Mouse (Mus musculus) lung, embryonic 14.5 days (tissue): ENCODE measurements around the gene Ffar1. TPM values are rescaled to one million over a fixed set of nuclear protein-coding genes. Genes with fewer than 3 reads are reported as not detected.
"Not testable (repeated sequence)": the region's sequence is repeated elsewhere in the genome, so short reads cannot be mapped to it uniquely, and the experiment has no call there.

Experiments used
- ATAC-seq: fragments of 200-750 bp; cut with Nextera tagmentation; 2 replicates; pipeline ENCODE4 v1.8.0; 2017; ENCODE audit warnings: mild to moderate bottlenecking, moderate TSS enrichment, moderate library complexity; ENCODE audit not compliant: insufficient read depth
- DNase-seq: peaks from one replicate; pipeline ENCODE4 v3.0.0-alpha.2; 2015
- H3K27ac ChIP-seq: fragments of 300-500 bp; sonication (generic); 2 replicates; pipeline ENCODE4 v1.5.1; 2014; ENCODE audit warnings: low read depth, mild to moderate bottlenecking, moderate library complexity
- H3K27me3 ChIP-seq: fragments of 300-500 bp; sonication (generic); 2 replicates; pipeline ENCODE4 v1.6.1; 2014; ENCODE audit warnings: low read length, control low read depth; ENCODE audit not compliant: insufficient read depth
- H3K36me3 ChIP-seq: fragments of 300-500 bp; sonication (generic); 2 replicates; pipeline ENCODE4 v1.6.1; 2014; ENCODE audit warnings: control low read depth; ENCODE audit not compliant: insufficient read depth
- H3K4me1 ChIP-seq: fragments of 300-500 bp; sonication (generic); 2 replicates; pipeline ENCODE4 v1.6.1; 2014; ENCODE audit warnings: antibody characterized with exemption, control low read depth; ENCODE audit not compliant: insufficient read depth
- H3K4me2 ChIP-seq: fragments of 300-500 bp; sonication (generic); 2 replicates; pipeline ENCODE4 v1.6.1; 2014; ENCODE audit warnings: mild to moderate bottlenecking
- H3K4me3 ChIP-seq: fragments of 300-500 bp; sonication (generic); 2 replicates; pipeline ENCODE4 v1.5.1; 2014; ENCODE audit warnings: low read depth, low read length
- H3K9ac ChIP-seq: fragments of 300-500 bp; sonication (generic); 2 replicates; pipeline ENCODE4 v1.6.1; 2014
- H3K9me3 ChIP-seq: fragments of 300-500 bp; sonication (generic); 2 replicates; pipeline ENCODE4 v1.6.1; 2016; ENCODE audit warnings: low read depth, low read length, control low read depth
- CTCF ChIP-seq: IDR thresholded peaks from 2 replicates; pipeline ENCODE4 v1.5.1; 2016; ENCODE audit warnings: antibody characterized with exemption, low read depth
- WGBS: fragments of 180-500 bp; shearing (Covaris S2); extraction: QIAGEN DNeasy Blood & Tissue Kit; methylation state at CpG from one replicate; pipeline ENCODE4 v1.1.7; 2014; 5-methylcytosine and 5-hydroxymethylcytosine counted together
- polyA plus RNA-seq: library from polyadenylated mRNA; unstranded; fragments of >200 nt; fragmentation: Nextera tagmentation; extraction: Ambion mirVana; gene quantifications from 2 replicates; pipeline ENCODE4 v1.2.1, GENCODE M21; 2014

Gene Ffar1
- polyA plus RNA-seq, 1 experiment from 2014 or later: not detected

GRCm38 (mm10) chr7:30841379-30841778, 20.0 kb downstream of the Ffar1 start:
- Histone ChIP-seq H3K9me3 (no peaks in the 10 kb centered on the region), H3K27ac (no peak overlapping the region), H3K4me3 (no peak overlapping the region), H3K4me2 (no peak overlapping the region), H3K27me3 (no peaks in the 10 kb centered on the region), H3K9ac (no peak overlapping the region), H3K4me1 (no peaks in the 10 kb centered on the region), H3K36me3 (no peaks in the 10 kb centered on the region)
- no peak for ATAC-seq
- 67% methylated on average over 4 of the region's 4 CpGs for WGBS
- no peak for DNase-seq
- no peak for TF ChIP-seq CTCF

DNA sequence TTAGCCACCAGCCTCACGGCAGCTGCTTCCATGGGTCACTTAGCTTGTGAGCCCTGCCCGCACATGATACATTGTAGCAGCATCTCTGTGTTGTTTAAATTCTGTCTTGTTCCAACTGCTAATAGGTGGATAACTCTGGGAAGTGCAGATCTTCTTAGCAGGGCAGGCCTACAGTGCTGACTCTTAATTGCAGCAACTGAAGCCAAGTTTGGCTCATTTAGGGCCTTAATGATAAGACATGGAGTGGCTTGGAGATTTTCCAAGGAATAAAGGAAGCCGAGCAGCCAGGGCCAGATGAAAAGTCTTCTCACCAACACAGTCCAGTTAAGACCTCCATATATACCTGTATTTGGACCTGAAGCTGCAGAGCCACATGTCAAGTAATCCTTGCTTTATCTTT, 21.1 kb downstream of the Ffar1 start:
- H3K27me3 ChIP-seq: no peaks in the 10 kb centered on the region
- H3K4me3 ChIP-seq: no peak overlapping the region
- H3K27ac ChIP-seq: no peak overlapping the region
- no peak for ATAC-seq
- H3K4me2 ChIP-seq: no peak overlapping the region
- H3K9me3 ChIP-seq: no peaks in the 10 kb centered on the region
- no peaks in the 10 kb centered on the region for H3K36me3 ChIP-seq
- no peak for TF ChIP-seq CTCF
- no peaks in the 10 kb centered on the region for H3K4me1 ChIP-seq
- 55% methylated on average over 3 of the region's 3 CpGs for WGBS
- DNase-seq: peak; percentile 59
- no peak overlapping the region for H3K9ac ChIP-seq

- no peaks in the 10 kb centered on the region for H3K27me3 ChIP-seq
- H3K4me2 ChIP-seq: no peak overlapping the region
- H3K27ac ChIP-seq: no peak overlapping the region
- H3K9ac ChIP-seq: no peak overlapping the region
- H3K4me3 ChIP-seq: no peak overlapping the region
- no peaks in the 10 kb centered on the region for H3K36me3 ChIP-seq
- ATAC-seq (no peak), DNase-seq (no peak)
- TF ChIP-seq CTCF: no peak
- H3K4me1 ChIP-seq: no peaks in the 10 kb centered on the region
- H3K9me3 ChIP-seq: no peaks in the 10 kb centered on the region
Measured at GRCm38 (mm10) chr7:30837277-30837676, 24.1 kb downstream of the Ffar1 start.

DNA sequence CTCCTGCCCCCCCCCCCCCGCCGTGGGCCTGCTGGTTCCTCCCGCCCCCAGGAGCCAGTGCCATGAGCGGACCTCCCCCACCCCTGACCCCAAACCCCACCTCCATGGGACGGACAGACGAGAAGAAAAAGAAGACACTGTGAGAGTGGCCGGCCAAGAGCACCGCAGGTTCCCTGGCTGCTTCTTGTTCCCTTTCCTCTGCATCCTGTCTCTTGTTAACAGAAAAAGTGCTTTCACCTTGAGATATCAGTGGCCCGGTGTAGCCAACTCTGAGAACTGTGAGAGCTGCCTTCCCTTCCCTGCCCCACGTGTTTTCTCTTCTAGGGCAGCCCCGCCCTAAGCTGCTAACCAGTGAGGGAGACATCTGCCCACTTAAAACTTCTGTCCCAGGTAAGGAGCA, 28.7 kb downstream of the Ffar1 start:
- WGBS: 33% methylated on average over 8 of the region's 11 CpGs
- not testable (repeated sequence) for DNase-seq

GRCm38 (mm10) chr7:30832261-30832660, 29.1 kb downstream of the Ffar1 start:
- Histone ChIP-seq H3K36me3 (no peaks in the 10 kb centered on the region), H3K9me3 (no peaks in the 10 kb centered on the region), H3K27ac (no peak overlapping the region), H3K27me3 (no peaks in the 10 kb centered on the region), H3K4me3 (no peak overlapping the region), H3K4me2 (no peak overlapping the region), H3K4me1 (no peaks in the 10 kb centered on the region), H3K9ac (no peak overlapping the region)
- DNase-seq: no peak
- WGBS: 65% methylated on average over 16 of the region's 17 CpGs
- no peak for ATAC-seq
- TF ChIP-seq CTCF: no peak

More for the DNA sequence above, 28.7 kb downstream of the Ffar1 start:
- not testable (repeated sequence) for H3K4me2 ChIP-seq, ATAC-seq, H3K9me3 ChIP-seq, H3K27ac ChIP-seq, H3K4me3 ChIP-seq, H3K9ac ChIP-seq, H3K27me3 ChIP-seq, H3K36me3 ChIP-seq, H3K4me1 ChIP-seq

DNA sequence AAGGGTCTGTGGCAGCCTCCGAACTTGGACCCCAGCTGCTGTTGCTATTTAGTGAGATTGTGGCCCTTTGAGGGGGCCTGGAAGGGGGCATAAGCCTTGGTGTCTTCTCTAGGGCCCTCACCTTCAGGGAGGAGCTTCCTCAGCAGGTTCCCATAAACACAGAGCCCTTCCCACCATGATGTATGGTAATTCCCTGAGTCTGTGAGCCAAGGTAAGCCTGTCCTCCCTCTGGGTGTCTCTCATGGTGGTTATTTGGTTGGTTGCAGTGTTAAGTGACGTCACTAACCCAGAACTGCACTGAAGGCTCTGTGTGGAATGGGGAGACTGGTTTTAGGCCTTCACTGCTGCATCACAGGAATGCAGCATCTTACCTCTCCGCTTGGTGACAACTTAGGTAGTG, 31.9 kb downstream of the Ffar1 start:
- no peak for TF ChIP-seq CTCF
- whole genome bisulfite sequencing: 64% methylated on average over 3 of the region's 3 CpGs
- DNase-seq: no peak

GRCm38 (mm10) chr7:30828871-30829270, 32.5 kb downstream of the Ffar1 start:
- DNase-seq: not testable (repeated sequence)

More for the DNA sequence above, 31.9 kb downstream of the Ffar1 start:
- Histone ChIP-seq H3K4me3 (no peak overlapping the region), H3K9ac (no peak overlapping the region), H3K27ac (no peak overlapping the region), H3K36me3 (no peaks in the 10 kb centered on the region), H3K9me3 (no peaks in the 10 kb centered on the region), H3K4me2 (no peak overlapping the region), H3K27me3 (no peaks in the 10 kb centered on the region), H3K4me1 (no peaks in the 10 kb centered on the region)
- no peak for ATAC-seq

GRCm38 (mm10) chr7:30826660-30827059, 34.7 kb downstream of the Ffar1 start:
- Histone ChIP-seq H3K27ac (no peak overlapping the region), H3K36me3 (no peaks in the 10 kb centered on the region), H3K27me3 (no peaks in the 10 kb centered on the region), H3K9me3 (no peaks in the 10 kb centered on the region), H3K4me3 (no peak overlapping the region), H3K9ac (no peak overlapping the region), H3K4me1 (no peaks in the 10 kb centered on the region), H3K4me2 (no peak overlapping the region)
- DNase-seq (no peak), ATAC-seq (no peak)
- WGBS: 86% methylated on average over 10 of the region's 10 CpGs
- TF ChIP-seq CTCF: no peak

More at GRCm38 (mm10) chr7:30828871-30829270, 32.5 kb downstream of the Ffar1 start:
- H3K27ac ChIP-seq, H3K4me1 ChIP-seq, ATAC-seq, H3K9ac ChIP-seq, H3K4me3 ChIP-seq, H3K4me2 ChIP-seq, H3K9me3 ChIP-seq, H3K36me3 ChIP-seq, H3K27me3 ChIP-seq: not testable (repeated sequence)
